Mouse (Mus musculus) left cerebral cortex, adult 9 months (tissue): ENCODE results near the gene Ankrd23.
A peak's percentile ranks its signal among the peaks of the same experiment; 100 is the strongest.

Source experiments
- DNase-seq, 2 experiments: peaks; one replicate each; pipeline ENCODE4 v3.0.0; 2022; ENCODE audit warnings: low spot score in 2 of 2

The Ankrd23 gene

GRCm38 (mm10) chr1:36518259-36518658, 18.4 kb downstream of the Ankrd23 start:
- no peak for DNase-seq

- no peak for DNase-seq
Measured at GRCm38 (mm10) chr1:36513718-36514117, 23.0 kb downstream of the Ankrd23 start.

- DNase-seq = peak in 1 of 2 experiments; percentile 31
Measured at GRCm38 (mm10) chr1:36513310-36513709, 23.4 kb downstream of the Ankrd23 start.

GRCm38 (mm10) chr1:36512966-36513280, 23.8 kb downstream of the Ankrd23 start:
- no peak for DNase-seq

GRCm38 (mm10) chr1:36512089-36512965, 24.4 kb downstream of the Ankrd23 start:
- no peak for DNase-seq

- DNase-seq = peak; percentile 94 to 99
Measured at GRCm38 (mm10) chr1:36511289-36512021, 25.2 kb downstream of the Ankrd23 start, which contains the start of gene Cnnm3. Gene Cnnm3 (plus strand): TSS chr1:36511867.

- no peak for DNase-seq
Measured at GRCm38 (mm10) chr1:36508238-36508637, 28.4 kb downstream of the Ankrd23 start.

- DNase-seq = peak in 1 of 2 experiments; percentile 70
Measured at GRCm38 (mm10) chr1:36501261-36501660, 35.4 kb downstream of the Ankrd23 start.

- DNase-seq = no peak
Measured at GRCm38 (mm10) chr1:36497312-36497711, 39.4 kb downstream of the Ankrd23 start.

GRCm38 (mm10) chr1:36496719-36497118, 40.0 kb downstream of the Ankrd23 start:
- no peak for DNase-seq

- DNase-seq = no peak
Measured at GRCm38 (mm10) chr1:36493299-36493698, 43.4 kb downstream of the Ankrd23 start.

GRCm38 (mm10) chr1:36492416-36493139, 44.1 kb downstream of the Ankrd23 start:
- no peak for DNase-seq

- DNase-seq = no peak
Measured at GRCm38 (mm10) chr1:36489661-36490060, 47.0 kb downstream of the Ankrd23 start.

GRCm38 (mm10) chr1:36487111-36487510, 49.6 kb downstream of the Ankrd23 start:
- DNase-seq = no peak

- no peak for DNase-seq
Measured at GRCm38 (mm10) chr1:36485080-36485479, 51.6 kb downstream of the Ankrd23 start.

GRCm38 (mm10) chr1:36483825-36484224, 52.9 kb downstream of the Ankrd23 start:
- no peak for DNase-seq
